Mouse (Mus musculus) liver, embryonic 11.5 days (tissue): Measurements from ENCODE around the gene Mrpl35. TPM values are rescaled to one million over a fixed set of nuclear protein-coding genes. Genes with fewer than 3 reads are reported as not detected.
A peak's percentile ranks its signal among the peaks of the same experiment; 100 is the strongest.

Experiments
- ATAC-seq: fragments of 200-750 bp; cut with Nextera tagmentation; replicated peaks from 2 replicates; pipeline ENCODE4 v1.8.0; 2017; ENCODE audit warnings: moderate number of reproducible peaks, mild to moderate bottlenecking, moderate TSS enrichment, moderate library complexity; ENCODE audit not compliant: low FRiP score
- DNase-seq: peaks from one replicate; pipeline ENCODE4 v3.0.0-alpha.2; 2017; ENCODE audit warnings: low spot score
- H3K27ac ChIP-seq: fragments of 300-500 bp; sonication (generic); 2 replicates; pipeline ENCODE4 v1.5.1; 2014; ENCODE audit warnings: mild to moderate bottlenecking, low read depth, low read length, control low read depth
- H3K27me3 ChIP-seq: fragments of 300-500 bp; sonication (generic); replicated peaks from 2 replicates; pipeline ENCODE4 v1.6.1; 2014; ENCODE audit warnings: low read length, mixed read lengths; ENCODE audit not compliant: control insufficient read depth, insufficient read depth
- H3K36me3 ChIP-seq: fragments of 300-500 bp; sonication (generic); 2 replicates; pipeline ENCODE4 v1.6.1; 2014; ENCODE audit warnings: mild to moderate bottlenecking, low read length, moderate library complexity, mixed read lengths; ENCODE audit not compliant: control insufficient read depth, insufficient read depth
- H3K4me1 ChIP-seq: fragments of 300-500 bp; sonication (generic); replicated peaks from 2 replicates; pipeline ENCODE4 v1.6.1; 2014; ENCODE audit warnings: low read length, mixed read lengths; ENCODE audit not compliant: control insufficient read depth, insufficient read depth
- H3K4me2 ChIP-seq: fragments of 300-500 bp; sonication (generic); 2 replicates; pipeline ENCODE4 v1.6.1; 2014; ENCODE audit warnings: mild to moderate bottlenecking, control low read depth, moderate library complexity
- H3K4me3 ChIP-seq: fragments of 300-500 bp; sonication (generic); 2 replicates; pipeline ENCODE4 v1.5.1; 2014; ENCODE audit warnings: low read depth, low read length, control low read depth
- H3K9ac ChIP-seq: fragments of 300-500 bp; sonication (generic); 2 replicates; pipeline ENCODE4 v1.6.1; 2014; ENCODE audit warnings: low read depth, low read length, control low read depth
- H3K9me3 ChIP-seq: fragments of 300-500 bp; sonication (generic); 2 replicates; pipeline ENCODE4 v1.6.1; 2016; ENCODE audit warnings: low read length, inconsistent platforms, mixed read lengths; ENCODE audit not compliant: control insufficient read depth
- WGBS: fragments of 180-500 bp; shearing (Covaris S2); extraction: QIAGEN DNeasy Blood & Tissue Kit; methylation state at CpG from one replicate; pipeline ENCODE4 v1.1.7; 2014; 5-methylcytosine and 5-hydroxymethylcytosine counted together
- polyA plus RNA-seq: library from polyadenylated mRNA; unstranded; fragments of >200 nt; fragmentation: Nextera tagmentation; extraction: Ambion mirVana; gene quantifications from 2 replicates; pipeline ENCODE4 v1.2.1, GENCODE M21; 2014

Gene Mrpl35
- polyA plus RNA-seq, 1 experiment from 2014 or later = 111 TPM

GRCm38 (mm10) chr6:71830690-71831580 is 4.2 kb upstream of the Mrpl35 start, which contains the start of gene Immt:
TSS of gene Immt (plus strand) at chr6:71831331.
- H3K9ac ChIP-seq = peak within 1 kb of the TSS; percentile 99
- H3K36me3 ChIP-seq = peaks cover 5% of the 10 kb centered on the region; the same call in 1 of the 2 replicates
- no peaks in the 10 kb centered on the region for H3K27me3 ChIP-seq
- WGBS = under 1% methylated on average over 64 of the region's 64 CpGs
- ATAC-seq (peak; percentile 98), DNase-seq (peak; percentile 93)
- peaks cover 12% of the 10 kb centered on the region; the same call in 1 of the 2 replicates for H3K4me1 ChIP-seq
- peak within 1 kb of the TSS; percentile 98 for H3K27ac ChIP-seq
- H3K4me3 ChIP-seq = peak within 1 kb of the TSS; percentile 99
- H3K4me2 ChIP-seq = peak within 1 kb of the TSS; percentile 66
- H3K9me3 ChIP-seq = no peaks in the 10 kb centered on the region

GRCm38 (mm10) chr6:71829768-71830167 is 3.0 kb upstream of the Mrpl35 start:
- H3K27ac ChIP-seq = no peak overlapping the region
- no peaks in the 10 kb centered on the region for H3K27me3 ChIP-seq
- ATAC-seq = no peak
- 84% methylated on average over 9 of the region's 9 CpGs for WGBS
- H3K9me3 ChIP-seq = no peaks in the 10 kb centered on the region
- H3K4me1 ChIP-seq = peaks cover 12% of the 10 kb centered on the region; the same call in 1 of the 2 replicates
- no peak overlapping the region for H3K9ac ChIP-seq
- H3K36me3 ChIP-seq = peaks cover 2% of the 10 kb centered on the region; the same call in 1 of the 2 replicates
- H3K4me3 ChIP-seq = peak overlapping the region; percentile 99; the same call in 1 of the 2 replicates
- peak overlapping the region; percentile 66 for H3K4me2 ChIP-seq
- DNase-seq = no peak

GRCm38 (mm10) chr6:71823961-71824360 is 2.8 kb downstream of the Mrpl35 start:
- H3K36me3 ChIP-seq = no peaks in the 10 kb centered on the region
- DNase-seq = no peak
- 19% methylated on average over 3 of the region's 3 CpGs for WGBS

GRCm38 (mm10) chr6:71823488-71823887 is 3.3 kb downstream of the Mrpl35 start:
- H3K27me3 ChIP-seq = no peaks in the 10 kb centered on the region
- H3K9me3 ChIP-seq = no peaks in the 10 kb centered on the region
- 0% methylated on average over 19 of the region's 19 CpGs for WGBS
- H3K4me2 ChIP-seq = peak overlapping the region; percentile 75
- ATAC-seq (peak; percentile 84), DNase-seq (peak; percentile 80)
- peaks cover 21% of the 10 kb centered on the region for H3K4me1 ChIP-seq
- peak overlapping the region; percentile 70 for H3K27ac ChIP-seq
- peak overlapping the region; percentile 73 for H3K4me3 ChIP-seq
- peak overlapping the region; percentile 71 for H3K9ac ChIP-seq
- no peaks in the 10 kb centered on the region for H3K36me3 ChIP-seq

More at GRCm38 (mm10) chr6:71823961-71824360, 2.8 kb downstream of the Mrpl35 start:
- H3K9ac ChIP-seq = peak overlapping the region; percentile 43
- no peaks in the 10 kb centered on the region for H3K27me3 ChIP-seq
- ATAC-seq = 0 out of 2 replicates have a peak, but pooled peaks have one; percentile 16
- H3K4me1 ChIP-seq = peaks cover 21% of the 10 kb centered on the region
- H3K4me2 ChIP-seq = peak overlapping the region; percentile 62
- no peaks in the 10 kb centered on the region for H3K9me3 ChIP-seq
- no peak overlapping the region for H3K27ac ChIP-seq
- H3K4me3 ChIP-seq = peak overlapping the region; percentile 73

GRCm38 (mm10) chr6:71823085-71823484 is 3.7 kb downstream of the Mrpl35 start:
- ATAC-seq (peak; percentile 64), DNase-seq (no peak)

GRCm38 (mm10) chr6:71819764-71820292 is 6.9 kb downstream of the Mrpl35 start:
- no peaks in the 10 kb centered on the region for H3K27me3 ChIP-seq
- no peak overlapping the region for H3K9ac ChIP-seq
- peaks cover 28% of the 10 kb centered on the region for H3K4me1 ChIP-seq
- no peak overlapping the region for H3K27ac ChIP-seq
- H3K9me3 ChIP-seq = no peaks in the 10 kb centered on the region
- DNase-seq (no peak), ATAC-seq (no peak)
- no peak overlapping the region for H3K4me3 ChIP-seq
- WGBS = 79% methylated on average over 5 of the region's 5 CpGs
- peaks cover 24% of the 10 kb centered on the region for H3K36me3 ChIP-seq
- no peak overlapping the region for H3K4me2 ChIP-seq

More at GRCm38 (mm10) chr6:71823085-71823484, 3.7 kb downstream of the Mrpl35 start:
- Histone ChIP-seq H3K9ac (peak overlapping the region; percentile 71), H3K4me3 (peak overlapping the region; percentile 73), H3K36me3 (no peaks in the 10 kb centered on the region), H3K9me3 (no peaks in the 10 kb centered on the region), H3K4me2 (peak overlapping the region; percentile 75), H3K27me3 (no peaks in the 10 kb centered on the region), H3K4me1 (peaks cover 21% of the 10 kb centered on the region), H3K27ac (peak overlapping the region; percentile 70)
- WGBS = under 1% methylated on average over 7 of the region's 7 CpGs

GRCm38 (mm10) chr6:71812820-71813219 is 13.9 kb downstream of the Mrpl35 start:
- 79% methylated on average over 2 of the region's 2 CpGs for WGBS
- peaks cover 7% of the 10 kb centered on the region for H3K4me1 ChIP-seq
- peaks cover 35% of the 10 kb centered on the region for H3K36me3 ChIP-seq
- H3K4me3 ChIP-seq = no peak overlapping the region
- no peak overlapping the region for H3K4me2 ChIP-seq
- H3K9ac ChIP-seq = no peak overlapping the region
- H3K27me3 ChIP-seq = no peaks in the 10 kb centered on the region
- no peaks in the 10 kb centered on the region for H3K9me3 ChIP-seq
- peak overlapping the region; percentile 49; the same call in 1 of the 2 replicates for H3K27ac ChIP-seq
- DNase-seq (no peak), ATAC-seq (no peak; the same call in 1 of the 2 replicates)

- 94% methylated on average over 9 of the region's 9 CpGs for WGBS
- ATAC-seq (no peak), DNase-seq (no peak)
- Histone ChIP-seq H3K4me2 (no peak overlapping the region), H3K27me3 (no peaks in the 10 kb centered on the region), H3K4me3 (no peak overlapping the region), H3K27ac (no peak overlapping the region), H3K9me3 (no peaks in the 10 kb centered on the region), H3K4me1 (no peaks in the 10 kb centered on the region), H3K36me3 (peaks cover 13% of the 10 kb centered on the region), H3K9ac (no peak overlapping the region)
Observed at GRCm38 (mm10) chr6:71809890-71810289, 16.9 kb downstream of the Mrpl35 start.
